Mouse (Mus musculus) left cerebral cortex, adult 8-10 months (tissue): ENCODE measurements around the gene Lrrc74b. TPM values are rescaled to one million over a fixed set of nuclear protein-coding genes. Genes with fewer than 3 reads are reported as not detected.
A peak's percentile ranks its signal among the peaks of the same experiment; 100 is the strongest.
"Not testable (repeated sequence)": the region's sequence is repeated elsewhere in the genome, so short reads cannot be mapped to it uniquely, and the experiment has no call there.

Source experiments
- DNase-seq, 2 experiments: peaks; one replicate each; pipeline ENCODE4 v3.0.0; 2022; ENCODE audit warnings: low spot score in 2 of 2
- total RNA-seq, 4 experiments: library from RNA; stranded (reverse); gene quantifications; 2 replicates each; pipeline ENCODE4 v1.2.4; 2022

Gene Lrrc74b
- total RNA-seq, 4 experiments from 2014 or later: 0.48 to 1.6 (median 1.2) TPM

DNA sequence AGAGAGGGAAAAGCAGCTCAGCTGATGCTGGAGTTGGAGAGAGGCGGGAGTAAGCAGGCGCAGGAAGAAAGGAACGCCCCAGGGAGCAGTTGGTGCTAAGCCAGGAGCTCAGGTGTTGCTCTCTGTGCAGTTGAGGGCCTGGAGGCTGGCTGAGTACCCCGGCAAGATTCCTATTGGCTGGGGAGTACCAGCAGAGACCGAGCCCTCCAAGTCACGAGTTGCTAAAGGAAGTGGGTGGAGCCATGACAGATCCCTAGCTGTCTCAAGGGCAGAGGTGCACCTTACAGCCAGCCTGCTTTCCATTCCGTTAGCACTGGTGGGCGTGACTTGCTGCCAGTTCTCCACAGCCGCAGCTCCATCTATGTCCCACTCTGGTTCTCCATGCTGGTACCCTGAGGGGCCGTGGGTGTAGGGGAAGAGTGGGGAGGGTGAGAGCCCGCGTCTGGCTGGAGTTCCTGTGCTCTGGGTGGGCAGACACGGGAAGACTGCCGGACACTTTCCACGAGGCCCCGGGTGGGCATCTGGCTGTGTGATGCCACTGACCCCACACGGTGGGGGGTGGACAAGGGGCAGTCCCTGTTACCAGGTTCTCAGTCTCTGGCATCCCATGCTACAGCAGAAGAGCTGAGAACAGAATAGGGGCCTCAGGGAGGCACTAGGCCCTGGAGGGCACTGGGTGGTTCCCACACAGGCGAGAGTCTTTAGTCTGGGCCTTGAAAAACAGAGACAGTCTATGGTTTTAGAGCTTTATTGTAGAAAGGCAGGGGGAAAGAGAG is 6.9 kb downstream of the Lrrc74b start:
- DNase-seq: peak in 1 of 2 experiments; percentile 56

DNA sequence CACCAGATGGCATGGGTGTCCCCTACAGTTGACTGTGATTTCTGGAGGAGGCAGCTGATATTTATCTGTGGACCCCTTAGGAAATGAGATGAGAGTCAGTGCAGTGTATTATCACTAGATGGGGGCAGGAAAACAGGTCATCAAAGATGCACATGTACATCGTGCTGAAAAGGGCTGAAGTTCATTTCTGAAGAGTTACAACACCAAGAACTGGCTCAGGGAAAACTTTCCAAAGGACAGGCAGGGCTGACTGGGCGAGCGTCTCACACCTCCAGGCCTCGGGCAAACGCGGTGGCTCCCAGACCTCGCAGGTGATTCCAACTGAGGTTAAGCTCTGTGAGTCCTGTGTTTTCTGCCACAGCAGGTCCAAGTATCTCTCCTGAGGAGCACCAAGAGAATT is 8.2 kb downstream of the Lrrc74b start:
- DNase-seq: no peak

- DNase-seq: no peak
These were observed 18.4 kb downstream of the Lrrc74b start for GRCm38 (mm10) chr16:17542632-17543031.

- DNase-seq: no peak
These were observed 24.5 kb downstream of the Lrrc74b start for GRCm38 (mm10) chr16:17536584-17536983.

DNA sequence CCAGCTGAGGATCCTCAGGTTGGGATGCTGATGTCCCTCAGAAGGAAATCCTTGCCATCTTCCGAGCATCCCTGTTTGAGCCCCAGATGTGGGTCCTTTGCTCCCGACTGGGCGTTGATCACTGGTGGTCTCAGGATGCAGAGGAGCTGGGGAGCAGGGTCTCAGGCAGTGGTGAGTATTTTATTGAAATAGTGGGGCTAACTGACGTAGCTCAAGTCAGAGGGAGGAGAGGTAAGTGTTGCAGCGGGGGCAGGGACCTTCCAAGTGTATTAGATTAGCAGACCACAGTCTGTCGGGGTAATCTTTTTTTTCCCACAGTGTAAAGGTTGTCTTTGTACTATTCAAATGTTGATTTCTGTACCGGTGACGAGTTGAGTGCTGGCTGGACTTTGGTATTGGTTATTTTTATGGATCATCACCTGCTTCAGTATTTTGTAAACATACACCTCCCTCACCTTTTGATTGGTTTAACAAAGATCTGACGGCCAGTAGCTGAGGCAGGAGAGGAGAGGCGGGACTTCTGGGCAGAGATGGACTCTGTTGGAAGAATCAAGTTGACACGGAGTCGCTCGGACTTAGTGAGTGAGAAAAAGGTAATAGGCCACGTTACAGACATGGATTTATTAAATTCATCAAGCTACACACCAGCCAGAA is 28.2 kb downstream of the Lrrc74b start:
- no peak for DNase-seq

- no peak for DNase-seq
These were observed 28.8 kb downstream of the Lrrc74b start for GRCm38 (mm10) chr16:17532271-17532670.

DNA sequence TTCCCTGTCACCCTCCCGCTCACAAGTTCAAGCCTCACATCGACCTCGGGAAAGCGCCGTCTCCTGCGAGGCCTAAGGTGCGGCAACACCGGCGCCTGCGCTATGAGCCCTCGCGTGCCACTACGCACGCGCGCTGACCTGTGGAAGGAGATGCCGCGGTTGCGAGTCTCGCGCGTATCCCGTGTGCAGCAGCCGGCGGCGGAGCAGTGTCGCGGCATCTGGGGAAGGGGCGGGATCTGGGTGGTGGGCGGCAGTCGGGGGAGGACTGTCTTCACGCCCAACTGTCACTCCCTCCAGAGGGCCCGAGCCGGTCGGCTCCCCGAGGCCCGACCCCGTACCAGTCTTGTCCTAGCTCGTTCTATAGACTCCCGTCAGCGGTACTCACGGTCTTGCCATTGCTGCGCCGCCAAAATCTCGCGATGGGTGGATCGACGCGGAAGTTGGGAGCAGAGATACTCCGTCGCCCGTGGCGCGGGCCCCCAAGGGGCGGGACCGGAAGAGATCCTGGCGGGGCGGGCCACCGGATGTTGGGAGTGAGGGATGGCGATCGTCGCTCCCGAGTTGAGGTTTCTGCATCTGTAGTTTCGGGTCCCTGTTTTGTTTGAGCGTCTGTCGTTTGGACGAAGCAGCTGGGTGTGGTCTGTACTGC is 30.3 kb downstream of the Lrrc74b start, which contains the start of gene Thap7:
Gene Thap7 (minus strand): TSS at position 497 of the 649 bp plus-strand sequence.
- DNase-seq: peak; percentile 93 to 94

- no peak for DNase-seq
These were observed 31.0 kb downstream of the Lrrc74b start for GRCm38 (mm10) chr16:17529981-17530586.

- DNase-seq: no peak
These were observed 32.8 kb downstream of the Lrrc74b start for GRCm38 (mm10) chr16:17528276-17528675.

DNA sequence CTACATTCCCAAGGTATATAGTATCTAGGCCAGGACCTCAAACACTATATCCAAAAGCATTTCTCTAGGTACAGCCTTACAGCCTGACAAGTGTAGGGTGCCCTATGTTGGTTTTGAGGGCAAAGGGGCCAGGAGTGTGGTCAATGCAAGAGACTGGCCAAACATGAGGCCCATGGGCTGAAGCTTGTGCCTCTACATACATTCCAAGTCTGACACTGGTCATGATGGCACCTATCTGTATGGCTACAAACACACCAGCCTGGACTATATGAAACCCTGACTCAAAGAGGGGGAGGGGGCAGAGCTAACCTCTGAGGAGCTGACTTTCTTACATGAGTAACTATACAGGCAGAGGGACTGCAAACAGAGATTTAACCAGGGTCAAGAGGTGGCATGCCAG is 33.4 kb downstream of the Lrrc74b start:
- DNase-seq: no peak

- DNase-seq: no peak
These were observed 34.8 kb downstream of the Lrrc74b start for GRCm38 (mm10) chr16:17526223-17526622.

DNA sequence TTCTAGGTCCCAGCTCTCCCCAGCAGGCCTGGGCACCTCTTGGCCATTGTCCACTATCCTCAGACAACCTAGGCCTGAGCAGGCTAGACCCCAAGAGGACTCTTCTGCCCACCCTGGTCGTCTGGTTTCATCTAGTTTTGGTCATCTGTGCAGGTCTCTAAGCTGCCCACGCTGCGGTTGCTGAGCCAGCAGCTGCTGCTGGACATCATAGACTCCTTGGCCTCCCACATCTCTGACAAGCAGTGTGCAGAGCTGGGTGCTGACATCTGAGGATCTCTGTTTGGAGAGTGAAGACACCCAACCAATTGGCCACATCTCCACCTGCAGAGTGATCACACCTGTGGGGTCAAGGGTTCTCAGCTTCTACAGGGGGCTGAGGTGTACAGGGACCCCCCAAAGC is 35.5 kb downstream of the Lrrc74b start:
- no peak for DNase-seq

- no peak for DNase-seq
These were observed 36.9 kb downstream of the Lrrc74b start for GRCm38 (mm10) chr16:17524156-17524555.

GRCm38 (mm10) chr16:17518910-17519309 is 42.1 kb downstream of the Lrrc74b start:
- DNase-seq: no peak

- no peak for DNase-seq
These were observed 49.6 kb downstream of the Lrrc74b start for GRCm38 (mm10) chr16:17511431-17511830.

GRCm38 (mm10) chr16:17510686-17511085 is 50.4 kb downstream of the Lrrc74b start:
- DNase-seq: no peak

- no peak for DNase-seq
These were observed 50.9 kb downstream of the Lrrc74b start for GRCm38 (mm10) chr16:17510143-17510542.

DNA sequence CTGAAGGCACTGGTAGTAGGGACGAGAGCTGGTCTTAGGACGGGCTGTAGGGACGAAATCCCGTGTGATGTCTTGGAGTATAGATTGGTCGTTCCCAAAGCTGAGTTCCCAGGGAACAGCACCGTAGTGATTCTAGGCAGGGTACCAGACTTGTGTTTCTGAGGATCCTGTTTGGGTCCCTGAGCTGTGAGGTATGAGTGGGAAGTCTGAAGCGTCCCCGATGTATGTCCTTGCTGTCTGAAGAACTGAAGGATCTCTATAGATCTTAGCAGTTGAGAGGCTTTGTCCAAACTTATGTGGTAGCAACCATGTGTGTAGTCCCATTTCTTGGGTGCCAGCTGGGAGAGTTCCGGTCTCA is 51.8 kb downstream of the Lrrc74b start:
- DNase-seq: no peak

DNA sequence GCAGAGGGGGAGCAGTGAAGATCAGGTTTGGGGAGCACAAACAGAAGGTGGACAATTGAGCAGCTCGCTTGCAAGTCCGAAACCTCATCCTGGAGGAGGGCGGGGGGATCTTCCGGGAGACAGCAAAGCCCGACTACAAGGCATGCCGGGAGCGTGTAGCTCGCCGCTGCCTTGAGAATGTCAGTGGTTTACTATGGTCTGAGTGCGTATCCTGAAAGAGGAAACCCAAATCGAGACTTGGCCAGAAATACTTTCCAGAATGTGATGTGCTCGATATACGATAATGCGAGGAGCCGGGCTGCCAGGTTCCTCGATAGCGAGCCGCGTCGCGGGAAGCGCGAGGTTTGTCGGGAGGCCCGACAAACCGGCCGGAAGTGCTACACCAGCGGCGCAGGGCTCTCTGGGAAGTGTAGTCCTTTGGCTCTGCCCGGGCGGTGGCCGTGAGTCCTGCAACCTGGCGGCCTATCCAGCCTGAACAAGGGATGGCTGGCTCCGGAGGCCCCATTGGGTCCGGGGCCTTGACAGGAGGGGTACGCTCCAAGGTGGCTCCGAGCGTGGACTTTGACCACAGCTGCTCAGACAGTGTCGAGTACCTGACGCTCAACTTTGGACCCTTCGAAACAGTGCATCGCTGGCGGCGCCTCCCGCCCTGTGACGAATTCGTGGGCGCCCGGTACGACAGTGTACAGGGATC is 52.4 kb downstream of the Lrrc74b start, which contains the start of gene Lztr1:
Gene Lztr1 (plus strand): TSS at position 143 of the 694 bp plus-strand sequence.
- peak; percentile 87 to 89 for DNase-seq

DNA sequence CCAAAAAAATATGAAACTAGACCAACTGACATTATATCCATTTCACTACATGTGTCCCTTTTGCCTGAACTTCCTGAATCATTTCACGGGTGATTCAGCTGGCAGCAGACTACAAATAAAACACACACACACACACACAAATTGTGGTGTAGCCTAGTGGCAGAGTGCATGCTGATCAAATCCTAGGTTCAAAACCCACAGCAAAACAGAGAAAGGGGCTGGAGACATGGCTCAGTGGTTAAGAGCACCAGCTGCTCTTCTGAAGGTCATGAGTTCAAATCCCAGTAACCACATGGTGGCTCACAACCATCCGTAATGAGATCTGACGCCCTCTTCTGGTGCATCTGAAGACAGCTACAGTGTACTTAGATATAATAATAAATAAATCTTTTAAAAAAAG is 53.0 kb downstream of the Lrrc74b start:
- DNase-seq: not testable (repeated sequence)

- DNase-seq: no peak
These were observed 54.0 kb downstream of the Lrrc74b start for GRCm38 (mm10) chr16:17507018-17507552.
